Mouse (Mus musculus): Measurements from ENCODE around the gene Nos1ap. TPM values are rescaled to one million over a fixed set of nuclear protein-coding genes. Genes with fewer than 3 reads are reported as not detected.

The Nos1ap gene
- polyA plus RNA-seq, 1 experiment from 2014 or later: 11.1 TPM

DNA sequence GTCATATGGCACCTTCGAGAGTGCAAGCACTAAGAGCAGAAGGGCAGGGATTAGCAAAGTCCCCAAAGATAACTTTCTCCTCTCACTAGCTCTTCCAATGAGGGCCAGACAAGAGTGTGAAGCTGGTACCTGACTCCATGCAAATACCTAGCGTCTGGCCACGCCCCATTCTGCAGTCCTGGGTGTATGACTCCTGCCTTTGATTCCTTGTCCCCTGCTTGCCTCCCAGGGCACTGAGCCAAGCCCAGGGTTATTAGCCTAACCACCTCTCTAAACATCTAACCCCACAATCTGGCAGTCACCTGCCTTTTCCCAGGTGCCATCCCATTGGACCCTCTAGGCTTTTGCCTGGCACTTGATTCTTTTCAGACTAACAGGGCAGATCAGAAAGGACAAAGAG is 208.2 kb downstream of the Nos1ap start:
- Histone ChIP-seq H3K27ac (no peak overlapping the region), H3K4me3 (replicated peaks) (no peak overlapping the region), H3K9ac (no peak overlapping the region), H3K36me3 (no peaks in the 10 kb centered on the region), H3K27me3 (replicated peaks) (no peaks in the 10 kb centered on the region), H3K9me3 (no peaks in the 10 kb centered on the region), H3K4me1 (replicated peaks) (no peaks in the 10 kb centered on the region), H3K4me2 (replicated peaks) (no peak overlapping the region)
- 30% methylated on average over 3 of the region's 3 CpGs for WGBS
- peak; percentile 85 for ATAC-seq

DNA sequence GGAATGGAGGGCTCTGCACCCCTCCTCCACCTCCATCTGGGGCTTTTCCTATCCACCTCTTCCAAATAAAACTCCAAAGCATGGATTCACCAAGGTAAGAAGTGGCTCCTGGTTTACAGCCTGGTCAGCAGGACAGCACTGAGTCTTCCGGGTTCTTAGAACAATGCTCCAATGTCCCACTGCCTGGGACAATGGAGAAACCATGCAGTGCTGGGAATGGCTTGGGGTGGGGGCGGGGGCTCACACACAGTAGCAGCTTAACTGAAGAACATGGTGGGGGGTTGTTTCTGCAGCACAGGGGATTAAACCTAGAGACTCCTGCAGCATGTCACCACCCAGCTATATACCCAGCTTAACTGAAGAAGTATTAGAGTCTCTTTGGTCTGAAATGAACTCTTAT is 209.2 kb downstream of the Nos1ap start:
- H3K36me3 ChIP-seq: no peaks in the 10 kb centered on the region
- no peaks in the 10 kb centered on the region for H3K9me3 ChIP-seq
- no peaks in the 10 kb centered on the region for H3K4me1 ChIP-seq (replicated peaks)
- H3K4me3 ChIP-seq (replicated peaks): no peak overlapping the region
- no peak overlapping the region for H3K4me2 ChIP-seq (replicated peaks)
- WGBS: 58% methylated on average over 2 of the region's 2 CpGs
- no peak overlapping the region for H3K27ac ChIP-seq
- no peaks in the 10 kb centered on the region for H3K27me3 ChIP-seq (replicated peaks)
- no peak overlapping the region for H3K9ac ChIP-seq
- no peak for ATAC-seq

GRCm38 (mm10) chr1:170375721-170376120 is 213.9 kb downstream of the Nos1ap start:
- Histone ChIP-seq H3K9me3 (no peaks in the 10 kb centered on the region), H3K4me3 (replicated peaks) (no peak overlapping the region), H3K27ac (no peak overlapping the region), H3K9ac (no peak overlapping the region), H3K27me3 (replicated peaks) (no peaks in the 10 kb centered on the region), H3K4me2 (replicated peaks) (no peak overlapping the region), H3K4me1 (replicated peaks) (no peaks in the 10 kb centered on the region), H3K36me3 (no peaks in the 10 kb centered on the region)
- no peak for ATAC-seq
- 90% methylated on average over 5 of the region's 5 CpGs for WGBS

DNA sequence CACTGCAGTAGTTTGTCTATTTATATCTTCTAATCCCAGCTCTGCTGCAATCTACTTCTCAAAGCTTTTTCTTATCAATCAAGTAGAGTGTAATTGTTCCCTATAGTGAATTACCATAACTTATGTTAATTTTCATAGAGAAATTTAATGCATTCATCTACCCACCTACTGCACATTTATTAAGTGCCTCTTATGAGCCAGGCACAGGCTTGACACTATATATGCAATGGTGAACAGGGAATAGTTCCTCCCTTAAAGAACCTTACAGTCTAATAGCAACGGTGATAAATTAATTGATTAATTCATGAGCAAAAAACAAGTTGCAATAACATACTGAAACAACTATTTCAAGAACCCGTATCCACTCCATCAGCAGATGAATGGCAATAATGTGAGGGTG is 215.9 kb downstream of the Nos1ap start:
- Histone ChIP-seq H3K4me1 (replicated peaks) (no peaks in the 10 kb centered on the region), H3K27ac (no peak overlapping the region), H3K4me2 (replicated peaks) (no peak overlapping the region), H3K27me3 (replicated peaks) (no peaks in the 10 kb centered on the region), H3K9me3 (no peaks in the 10 kb centered on the region), H3K36me3 (no peaks in the 10 kb centered on the region), H3K4me3 (replicated peaks) (no peak overlapping the region), H3K9ac (no peak overlapping the region)
- 81% methylated on average over 2 of the region's 2 CpGs for WGBS
- ATAC-seq: no peak

DNA sequence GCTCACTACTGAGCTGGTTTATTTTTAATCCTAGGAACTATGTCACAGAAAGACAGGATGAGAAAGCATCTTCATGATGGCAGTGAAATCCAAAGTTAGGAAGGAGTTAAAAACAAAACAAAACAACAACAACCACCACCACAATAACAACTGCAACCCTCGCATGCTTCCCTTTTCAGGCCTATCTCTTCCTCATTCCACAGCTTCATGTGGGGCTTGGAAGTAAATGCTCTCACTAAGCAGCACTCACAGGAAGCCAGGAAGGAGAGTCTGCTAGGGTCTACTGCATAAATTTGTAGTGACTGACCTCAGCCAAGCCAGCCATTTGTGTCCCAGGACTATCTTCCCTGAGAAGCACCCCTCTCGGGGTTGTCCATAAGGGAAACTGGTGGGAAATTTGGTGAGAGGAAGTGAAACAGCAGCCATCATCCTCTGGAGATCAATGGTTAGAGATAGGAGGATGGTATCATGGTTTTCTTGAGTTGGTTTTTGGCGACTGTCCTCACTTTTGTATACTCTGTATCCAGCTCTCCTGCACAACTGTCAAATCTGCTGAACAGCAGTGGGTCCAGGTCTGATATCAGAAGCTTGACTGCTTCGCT is 218.4 kb downstream of the Nos1ap start:
- no peaks in the 10 kb centered on the region for H3K4me1 ChIP-seq (replicated peaks)
- ATAC-seq: no peak
- H3K27ac ChIP-seq: no peak overlapping the region
- H3K4me3 ChIP-seq (replicated peaks): no peak overlapping the region
- H3K27me3 ChIP-seq (replicated peaks): no peaks in the 10 kb centered on the region
- no peak overlapping the region for H3K9ac ChIP-seq
- no peaks in the 10 kb centered on the region for H3K9me3 ChIP-seq
- no peak overlapping the region for H3K4me2 ChIP-seq (replicated peaks)
- 69% methylated on average over 4 of the region's 4 CpGs for WGBS
- no peaks in the 10 kb centered on the region for H3K36me3 ChIP-seq

GRCm38 (mm10) chr1:170368864-170369263 is 220.8 kb downstream of the Nos1ap start:
- Histone ChIP-seq H3K36me3 (no peaks in the 10 kb centered on the region), H3K27me3 (replicated peaks) (no peaks in the 10 kb centered on the region), H3K4me3 (replicated peaks) (no peak overlapping the region), H3K9me3 (no peaks in the 10 kb centered on the region), H3K4me2 (replicated peaks) (no peak overlapping the region), H3K4me1 (replicated peaks) (no peaks in the 10 kb centered on the region), H3K27ac (no peak overlapping the region), H3K9ac (no peak overlapping the region)
- 87% methylated on average over 7 of the region's 7 CpGs for WGBS
- no peak for ATAC-seq

DNA sequence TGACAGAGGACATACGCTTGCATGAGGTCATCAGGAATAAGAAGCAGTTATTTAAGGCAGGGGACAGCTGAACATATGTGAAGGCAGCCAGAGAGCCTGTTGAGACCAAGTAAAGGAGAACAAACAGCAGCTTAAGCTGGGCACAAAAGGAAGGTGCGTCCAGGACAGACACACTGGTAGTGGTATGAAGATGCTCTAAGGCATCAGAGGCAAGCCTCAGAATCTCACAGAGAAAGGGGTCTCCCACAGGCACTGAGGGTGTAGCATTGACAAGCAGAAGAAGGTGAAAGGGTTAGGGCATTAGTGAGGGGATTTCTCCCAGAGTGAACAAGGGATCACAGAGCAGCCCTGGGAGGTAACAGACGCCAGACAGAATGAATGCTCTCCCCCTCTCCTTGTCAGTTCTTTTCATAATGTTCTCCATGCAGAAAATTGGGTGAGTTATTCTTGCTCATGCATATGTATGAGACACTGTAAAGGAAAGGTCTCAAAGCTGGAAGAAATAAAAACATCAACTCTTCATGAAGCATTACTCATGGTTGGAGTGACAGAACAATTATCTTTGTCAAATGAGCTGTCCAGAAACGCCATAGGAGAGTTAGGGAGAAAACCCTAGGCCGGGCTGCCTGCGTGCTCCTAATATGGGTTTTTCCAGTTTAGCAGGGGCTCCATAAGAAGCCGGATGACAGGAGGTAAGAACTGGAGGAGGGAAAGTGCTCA is 222.5 kb downstream of the Nos1ap start:
- Histone ChIP-seq H3K4me3 (replicated peaks) (no peak overlapping the region), H3K4me1 (replicated peaks) (no peaks in the 10 kb centered on the region), H3K4me2 (replicated peaks) (no peak overlapping the region), H3K9ac (no peak overlapping the region), H3K9me3 (no peaks in the 10 kb centered on the region), H3K36me3 (no peaks in the 10 kb centered on the region), H3K27me3 (replicated peaks) (no peaks in the 10 kb centered on the region), H3K27ac (no peak overlapping the region)
- 76% methylated on average over 7 of the region's 7 CpGs for WGBS
- ATAC-seq: no peak

DNA sequence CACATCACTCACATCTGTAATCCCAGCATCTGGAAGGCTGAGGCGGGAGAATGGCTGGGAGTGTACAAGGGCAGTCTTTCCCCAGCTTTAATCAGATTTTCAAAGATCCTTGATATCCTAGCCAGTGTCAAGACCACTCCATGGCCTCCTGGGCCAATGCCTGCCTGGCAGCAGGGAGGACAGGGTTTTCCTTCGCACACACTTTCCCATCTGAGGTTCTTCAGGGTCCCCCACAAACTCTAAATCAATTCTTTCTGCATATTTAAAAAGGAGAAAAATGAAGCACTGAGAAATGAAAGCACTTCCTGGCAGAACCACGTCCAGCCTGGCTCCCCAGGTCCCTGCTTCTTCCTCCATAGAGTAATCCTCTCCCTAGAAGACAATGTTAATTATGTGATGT is 225.9 kb downstream of the Nos1ap start:
- ATAC-seq: no peak
- 84% methylated on average over 3 of the region's 3 CpGs for WGBS
- Histone ChIP-seq H3K4me3 (replicated peaks) (no peak overlapping the region), H3K4me1 (replicated peaks) (peaks cover 5% of the 10 kb centered on the region; the same call in 1 of the 2 replicates), H3K9me3 (no peaks in the 10 kb centered on the region), H3K36me3 (no peaks in the 10 kb centered on the region), H3K27ac (no peak overlapping the region), H3K9ac (no peak overlapping the region), H3K4me2 (replicated peaks) (no peak overlapping the region), H3K27me3 (replicated peaks) (no peaks in the 10 kb centered on the region)

DNA sequence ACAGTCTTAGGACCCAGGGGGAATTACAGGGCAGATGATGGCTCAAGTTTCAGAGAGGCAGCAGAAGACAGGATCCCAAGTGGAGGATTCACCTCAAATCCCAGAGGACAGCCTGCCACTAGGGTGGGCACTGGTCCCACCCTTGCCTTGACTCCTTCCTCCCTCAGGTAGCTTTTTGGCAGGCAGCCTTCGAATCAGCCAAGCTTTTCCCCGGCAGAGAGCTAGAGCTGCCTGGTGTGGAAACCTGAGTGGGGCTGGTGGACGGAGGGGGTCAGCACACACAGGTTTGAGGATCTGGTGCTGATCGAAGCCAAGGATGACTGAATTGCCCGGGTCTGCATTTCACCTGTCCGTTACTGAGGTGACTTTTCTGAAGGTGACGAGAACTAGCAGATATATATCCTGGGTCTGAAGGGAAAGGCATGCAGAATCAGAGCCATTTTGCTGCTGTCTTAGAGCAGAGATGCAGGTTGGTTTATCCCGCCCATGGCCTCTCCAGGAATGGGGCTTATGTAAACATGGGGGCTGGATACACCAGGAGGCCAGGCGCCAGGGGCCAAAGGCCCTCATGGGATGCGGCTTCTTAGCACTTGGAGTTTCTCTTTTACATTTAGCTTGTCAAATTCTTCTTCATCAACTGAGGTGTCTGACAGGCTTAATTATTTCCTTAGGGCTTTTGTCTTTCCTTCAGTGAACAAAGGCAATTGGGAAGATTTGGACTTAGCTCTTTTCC is 229.3 kb downstream of the Nos1ap start:
- no peaks in the 10 kb centered on the region for H3K36me3 ChIP-seq
- no peak overlapping the region for H3K4me3 ChIP-seq (replicated peaks)
- no peak for ATAC-seq
- 39% methylated on average over 10 of the region's 10 CpGs for WGBS
- no peak overlapping the region for H3K9ac ChIP-seq
- peaks cover 5% of the 10 kb centered on the region; the same call in 1 of the 2 replicates for H3K4me1 ChIP-seq (replicated peaks)
- H3K9me3 ChIP-seq: no peaks in the 10 kb centered on the region
- no peak overlapping the region for H3K27ac ChIP-seq
- no peaks in the 10 kb centered on the region for H3K27me3 ChIP-seq (replicated peaks)
- no peak overlapping the region for H3K4me2 ChIP-seq (replicated peaks)

DNA sequence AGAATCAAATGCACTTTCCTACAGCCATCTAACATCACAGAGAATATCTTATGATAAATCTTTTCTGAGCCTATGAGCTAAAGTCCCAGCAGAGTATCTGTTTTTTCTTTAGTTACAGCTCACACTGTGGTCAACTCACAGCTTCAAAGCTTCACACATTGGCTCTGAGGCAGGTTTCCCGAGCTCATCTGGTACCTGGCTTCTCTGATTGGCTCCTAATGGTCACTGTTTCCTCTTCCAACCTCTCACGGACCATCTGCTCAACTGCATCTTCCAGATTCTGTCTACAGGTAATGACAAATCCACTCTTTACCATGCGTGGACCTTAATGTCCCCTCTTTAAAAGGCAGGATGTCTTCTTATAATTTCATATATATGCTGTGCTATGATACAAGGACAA is 236.3 kb downstream of the Nos1ap start:
- Histone ChIP-seq H3K9ac (no peak overlapping the region), H3K4me3 (replicated peaks) (no peak overlapping the region), H3K4me1 (replicated peaks) (no peaks in the 10 kb centered on the region), H3K4me2 (replicated peaks) (no peak overlapping the region), H3K36me3 (no peaks in the 10 kb centered on the region), H3K27me3 (replicated peaks) (no peaks in the 10 kb centered on the region), H3K27ac (no peak overlapping the region), H3K9me3 (no peaks in the 10 kb centered on the region)
- WGBS: 64% methylated on average over 3 of the region's 3 CpGs
- ATAC-seq: no peak

DNA sequence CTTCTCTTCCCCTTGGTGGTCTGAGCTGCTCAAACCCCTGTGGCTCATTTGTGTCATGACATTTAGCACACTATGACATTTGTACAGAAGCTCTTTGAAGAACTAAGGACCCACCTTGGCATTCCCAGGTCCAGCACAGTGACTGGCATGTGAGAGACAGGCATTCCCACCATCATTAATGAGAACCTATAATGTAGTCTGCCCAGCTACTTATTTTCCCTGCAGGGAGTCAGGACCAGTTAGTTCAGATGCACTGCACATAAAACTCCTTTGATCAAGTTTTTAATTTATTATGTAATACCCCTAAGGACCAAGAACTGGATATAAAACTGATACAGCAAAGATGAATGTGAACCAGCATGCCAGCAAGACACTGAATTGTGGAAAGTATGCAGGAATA is 238.6 kb downstream of the Nos1ap start:
- Histone ChIP-seq H3K27ac (no peak overlapping the region), H3K9ac (no peak overlapping the region), H3K27me3 (replicated peaks) (no peaks in the 10 kb centered on the region), H3K4me3 (replicated peaks) (no peak overlapping the region), H3K9me3 (no peaks in the 10 kb centered on the region), H3K4me1 (replicated peaks) (no peaks in the 10 kb centered on the region), H3K36me3 (no peaks in the 10 kb centered on the region), H3K4me2 (replicated peaks) (no peak overlapping the region)
- no peak for ATAC-seq

DNA sequence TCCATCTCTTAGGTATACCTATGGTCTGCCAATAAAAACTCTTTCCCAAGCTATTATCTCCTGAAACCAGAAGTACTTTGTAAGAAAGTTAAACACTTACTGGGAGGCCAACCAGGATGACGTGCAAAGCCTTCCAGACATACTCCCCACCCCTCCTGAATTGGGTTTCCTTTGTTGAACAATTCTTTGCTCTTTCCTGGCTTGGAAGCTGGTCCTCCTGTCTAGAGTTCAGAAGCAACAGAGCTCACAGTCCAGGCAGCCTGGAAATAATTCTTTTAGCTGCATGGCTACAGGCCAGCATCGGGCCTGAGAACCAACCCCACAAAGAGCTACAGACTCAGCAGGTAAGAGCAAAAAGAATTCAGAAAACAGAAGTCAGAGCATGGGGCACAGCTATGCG is 243.4 kb downstream of the Nos1ap start:
- 64% methylated on average over 3 of the region's 3 CpGs for WGBS
- Histone ChIP-seq H3K4me2 (replicated peaks) (no peak overlapping the region), H3K27ac (no peak overlapping the region), H3K4me3 (replicated peaks) (no peak overlapping the region), H3K36me3 (no peaks in the 10 kb centered on the region), H3K4me1 (replicated peaks) (no peaks in the 10 kb centered on the region), H3K9ac (no peak overlapping the region), H3K27me3 (replicated peaks) (no peaks in the 10 kb centered on the region), H3K9me3 (no peaks in the 10 kb centered on the region)
- ATAC-seq: no peak

- Histone ChIP-seq H3K4me3 (replicated peaks) (no peak overlapping the region), H3K36me3 (no peaks in the 10 kb centered on the region), H3K9ac (no peak overlapping the region), H3K9me3 (no peaks in the 10 kb centered on the region), H3K27ac (no peak overlapping the region), H3K4me1 (replicated peaks) (no peaks in the 10 kb centered on the region), H3K4me2 (replicated peaks) (no peak overlapping the region), H3K27me3 (replicated peaks) (no peaks in the 10 kb centered on the region)
- no peak for ATAC-seq
- WGBS: 97% methylated on average over 4 of the region's 4 CpGs
Observed at GRCm38 (mm10) chr1:170343906-170344305, 245.8 kb downstream of the Nos1ap start.
